Mouse (Mus musculus) neural tube, embryonic 12.5 days (tissue): ENCODE data around the gene Dthd1. TPM values are rescaled to one million over a fixed set of nuclear protein-coding genes. Genes with fewer than 3 reads are reported as not detected.

Source experiments
- ATAC-seq: fragments of 200-750 bp; cut with Nextera tagmentation; 2 replicates; pipeline ENCODE4 v1.8.0; 2017; ENCODE audit warnings: low read depth, mild to moderate bottlenecking, moderate TSS enrichment, moderate library complexity; ENCODE audit not compliant: low FRiP score
- H3K27ac ChIP-seq: fragments of 300-500 bp; sonication (generic); 2 replicates; pipeline ENCODE4 v1.5.1; 2016
- H3K27me3 ChIP-seq: fragments of 300-500 bp; sonication (generic); replicated peaks from 2 replicates; pipeline ENCODE4 v1.6.1; 2016; ENCODE audit warnings: mild to moderate bottlenecking
- H3K36me3 ChIP-seq: fragments of 300-500 bp; sonication (generic); 2 replicates; pipeline ENCODE4 v1.6.1; 2016; ENCODE audit warnings: mild to moderate bottlenecking
- H3K4me1 ChIP-seq: fragments of 300-500 bp; sonication (generic); 2 replicates; pipeline ENCODE4 v1.6.1; 2016
- H3K4me2 ChIP-seq: fragments of 300-500 bp; sonication (generic); replicated peaks from 2 replicates; pipeline ENCODE4 v1.6.1; 2016; ENCODE audit warnings: mild to moderate bottlenecking
- H3K4me3 ChIP-seq: fragments of 300-500 bp; sonication (generic); 2 replicates; pipeline ENCODE4 v1.5.1; 2016
- H3K9ac ChIP-seq: fragments of 300-500 bp; sonication (generic); 2 replicates; pipeline ENCODE4 v1.6.1; 2016; ENCODE audit warnings: mild to moderate bottlenecking
- H3K9me3 ChIP-seq: fragments of 300-500 bp; sonication (generic); 2 replicates; pipeline ENCODE4 v1.6.1; 2016; ENCODE audit warnings: mild to moderate bottlenecking
- WGBS: fragments of 180-500 bp; shearing (Covaris S2); methylation state at CpG from one replicate; pipeline ENCODE4 v1.1.7; 2016; 5-methylcytosine and 5-hydroxymethylcytosine counted together
- polyA plus RNA-seq: library from polyadenylated mRNA; unstranded; fragments of >200 nt; fragmentation: Nextera tagmentation; extraction: Ambion mirVana; gene quantifications from 2 replicates; pipeline ENCODE4 v1.2.1, GENCODE M21; 2016

The Dthd1 gene
- polyA plus RNA-seq, 1 experiment from 2014 or later: not detected

GRCm38 (mm10) chr5:62895326-62895725, 81.7 kb downstream of the Dthd1 start:
- H3K4me2 ChIP-seq: no peak overlapping the region
- ATAC-seq: peak; percentile 70; the same call in 1 of the 2 replicates
- no peak overlapping the region for H3K4me3 ChIP-seq
- no peaks in the 10 kb centered on the region for H3K9me3 ChIP-seq
- H3K4me1 ChIP-seq: no peaks in the 10 kb centered on the region
- no peak overlapping the region for H3K9ac ChIP-seq
- H3K27ac ChIP-seq: no peak overlapping the region
- 69% methylated on average over 3 of the region's 3 CpGs for WGBS
- H3K36me3 ChIP-seq: no peaks in the 10 kb centered on the region
- no peaks in the 10 kb centered on the region for H3K27me3 ChIP-seq

- no peaks in the 10 kb centered on the region for H3K36me3 ChIP-seq
- WGBS: 81% methylated on average over 2 of the region's 2 CpGs
- H3K9ac ChIP-seq: no peak overlapping the region
- no peak overlapping the region for H3K4me3 ChIP-seq
- H3K4me1 ChIP-seq: no peaks in the 10 kb centered on the region
- no peak overlapping the region for H3K27ac ChIP-seq
- no peaks in the 10 kb centered on the region for H3K27me3 ChIP-seq
- no peaks in the 10 kb centered on the region for H3K9me3 ChIP-seq
- ATAC-seq: no peak
- no peak overlapping the region for H3K4me2 ChIP-seq
Measured at GRCm38 (mm10) chr5:62906954-62907353, 93.3 kb downstream of the Dthd1 start.

GRCm38 (mm10) chr5:62909074-62909473, 95.5 kb downstream of the Dthd1 start:
- Histone ChIP-seq H3K4me2 (no peak overlapping the region), H3K27ac (no peak overlapping the region), H3K4me1 (no peaks in the 10 kb centered on the region), H3K27me3 (no peaks in the 10 kb centered on the region), H3K4me3 (no peak overlapping the region), H3K9ac (no peak overlapping the region), H3K9me3 (no peaks in the 10 kb centered on the region), H3K36me3 (no peaks in the 10 kb centered on the region)
- WGBS: 92% methylated on average over 5 of the region's 5 CpGs
- ATAC-seq: no peak

- no peak overlapping the region for H3K27ac ChIP-seq
- H3K9me3 ChIP-seq: no peaks in the 10 kb centered on the region
- no peaks in the 10 kb centered on the region for H3K27me3 ChIP-seq
- H3K4me1 ChIP-seq: no peaks in the 10 kb centered on the region
- no peak for ATAC-seq
- no peak overlapping the region for H3K4me2 ChIP-seq
- H3K4me3 ChIP-seq: no peak overlapping the region
- no peak overlapping the region for H3K9ac ChIP-seq
- H3K36me3 ChIP-seq: no peaks in the 10 kb centered on the region
Measured at GRCm38 (mm10) chr5:62924616-62925015, 111.0 kb downstream of the Dthd1 start.

Other genes with a start within 250 kb of the Dthd1 start
- gene Arap2, start 47.7 kb upstream of the Dthd1 start, polyA plus RNA-seq: 1.1 and 1.8 TPM in 2 replicates